Mouse (Mus musculus): ENCODE data around the gene Pllp. TPM values are rescaled to one million over a fixed set of nuclear protein-coding genes. Genes with fewer than 3 reads are reported as not detected.
A peak's percentile ranks its signal among the peaks of the same experiment; 100 is the strongest.

Pllp gene
- 0.29 and 0.57 TPM in 2 replicates for polyA plus RNA-seq (2015; fragmentation: Nextera tagmentation; extraction: Ambion mirVana)

DNA sequence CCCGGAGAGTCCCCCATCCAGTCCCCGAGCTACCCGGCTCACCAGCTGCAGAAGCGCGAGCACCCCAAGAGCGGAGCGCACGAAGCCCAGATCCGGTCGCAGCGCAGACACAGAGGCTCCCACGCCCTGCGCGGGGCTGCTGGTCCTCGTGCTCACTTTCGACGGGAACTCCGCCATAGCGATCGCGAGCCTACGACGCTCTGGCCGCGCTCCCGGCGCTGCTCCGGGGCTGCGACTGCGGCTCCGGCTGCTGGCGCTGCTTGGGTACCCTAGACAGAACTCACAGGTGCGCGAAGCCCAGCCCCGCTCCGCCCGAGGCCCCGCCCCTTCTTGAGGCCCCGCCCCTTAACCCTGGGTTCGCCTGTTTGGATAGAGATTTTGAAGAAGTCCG lies at the start of gene Pllp:
Pllp (minus strand) TSS at position 285 of the 391 bp plus-strand sequence.
- ATAC-seq (replicated peaks; ENCODE audit: extremely low read depth, insufficient read depth, low FRiP score), result peak; percentile 33; the same call in 1 of the 2 replicates
- peaks cover 56% of the 10 kb centered on the region for H3K27me3 ChIP-seq (ENCODE audit: control insufficient read depth, insufficient read depth, low read length)
- under 1% methylated on average over 41 of the region's 41 CpGs for WGBS

DNA sequence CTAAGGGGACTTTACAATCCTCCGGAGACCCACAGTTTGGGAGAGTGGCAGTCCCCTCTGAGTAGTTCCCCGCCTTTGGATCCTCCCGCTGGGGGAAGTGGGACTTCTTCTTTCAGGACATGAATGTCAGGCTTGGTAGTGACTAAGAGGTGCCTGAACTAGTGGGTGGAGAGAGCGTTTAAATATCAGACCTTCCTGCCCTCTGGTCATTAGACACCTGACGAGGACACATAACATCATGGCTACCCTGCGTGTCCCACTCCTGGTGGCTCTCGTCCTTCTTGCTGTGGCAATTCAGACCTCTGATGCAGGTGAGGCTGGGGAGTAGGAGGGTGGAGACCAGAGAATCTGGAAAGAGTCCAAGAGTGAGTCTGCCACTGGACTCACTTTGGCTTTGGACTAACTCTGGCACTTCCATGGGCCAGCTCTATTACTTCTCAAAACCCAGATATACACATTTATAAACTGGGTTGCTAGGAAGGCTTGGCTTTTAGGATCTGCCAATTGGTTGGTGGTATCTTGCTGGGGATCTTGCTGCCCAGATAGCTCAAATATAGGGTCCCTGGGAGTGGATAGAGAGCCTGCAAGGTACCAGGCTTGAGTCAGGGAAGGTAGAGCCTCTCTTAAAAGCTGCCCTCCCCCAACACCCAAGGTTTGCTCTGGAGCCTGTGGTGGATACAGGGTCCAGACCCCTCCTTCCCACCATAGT lies 49.6 kb upstream of the Pllp start, which contains the start of gene Ccl22:
Ccl22 (plus strand) TSS at position 115 of the 709 bp plus-strand sequence.
- WGBS, result 82% methylated on average over 7 of the region's 7 CpGs

More for the DNA sequence above, at the start of gene Pllp:
- no peaks in the 10 kb centered on the region for H3K36me3 ChIP-seq (ENCODE audit: control insufficient read depth, insufficient read depth)
- H3K4me3 ChIP-seq (ENCODE audit: low read length), result peak within 1 kb of the TSS; percentile 43
- H3K9ac ChIP-seq (ENCODE audit: low read length), result no peak within 1 kb of the TSS
- H3K4me1 ChIP-seq (ENCODE audit: control insufficient read depth, insufficient read depth, low read length), result 0 out of 2 replicates have a peak, but pooled peaks cover 4% of the 10 kb centered on the region
- H3K27ac ChIP-seq (ENCODE audit: low read length), result no peak within 1 kb of the TSS
- peak within 1 kb of the TSS; percentile 65 for H3K4me2 ChIP-seq (ENCODE audit: low read depth, low read length)
- H3K9me3 ChIP-seq (replicated peaks; ENCODE audit: control insufficient read depth, low read length), result no peaks in the 10 kb centered on the region

DNA sequence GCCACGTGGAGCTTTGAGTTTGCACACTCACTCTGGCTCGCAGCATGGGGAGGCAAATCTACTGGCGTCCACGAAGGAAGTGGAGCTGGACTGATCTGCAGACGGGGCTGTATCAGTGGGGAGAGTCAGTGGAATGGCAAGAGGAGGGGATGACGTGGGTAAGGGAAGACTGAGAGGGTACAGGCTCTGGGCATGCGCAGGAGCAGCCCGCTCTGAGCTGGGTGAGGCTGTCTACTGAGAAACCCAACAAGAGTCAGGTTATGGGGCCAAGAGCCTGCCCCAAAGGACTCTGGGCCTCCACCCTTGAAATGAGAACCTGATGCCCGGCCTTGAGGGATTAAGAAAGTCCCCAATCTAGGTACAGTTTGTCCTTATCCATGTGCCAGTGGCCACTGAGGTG lies 48.9 kb upstream of the Pllp start:
- Histone ChIP-seq H3K9ac (ENCODE audit: low read length) (no peak overlapping the region), H3K27me3 (ENCODE audit: control insufficient read depth, insufficient read depth, low read length) (no peaks in the 10 kb centered on the region), H3K4me1 (ENCODE audit: control insufficient read depth, insufficient read depth, low read length) (no peaks in the 10 kb centered on the region), H3K4me3 (ENCODE audit: low read length) (no peak overlapping the region), H3K27ac (ENCODE audit: low read length) (no peak overlapping the region), H3K4me2 (ENCODE audit: low read depth, low read length) (no peak overlapping the region), H3K9me3 (replicated peaks; ENCODE audit: control insufficient read depth, low read length) (0 out of 2 replicates have a peak, but pooled peaks cover 2% of the 10 kb centered on the region), H3K36me3 (ENCODE audit: control insufficient read depth, insufficient read depth) (no peaks in the 10 kb centered on the region)
- WGBS, result 71% methylated on average over 9 of the region's 9 CpGs
- ATAC-seq (replicated peaks; ENCODE audit: extremely low read depth, insufficient read depth, low FRiP score), result no peak

More for the DNA sequence above, 49.6 kb upstream of the Pllp start, which contains the start of gene Ccl22:
- ATAC-seq (replicated peaks; ENCODE audit: extremely low read depth, insufficient read depth, low FRiP score), result no peak
- H3K36me3 ChIP-seq (ENCODE audit: control insufficient read depth, insufficient read depth), result no peaks in the 10 kb centered on the region
- H3K27me3 ChIP-seq (ENCODE audit: control insufficient read depth, insufficient read depth, low read length), result no peaks in the 10 kb centered on the region
- H3K4me2 ChIP-seq (ENCODE audit: low read depth, low read length), result no peak within 1 kb of the TSS
- H3K4me3 ChIP-seq (ENCODE audit: low read length), result no peak within 1 kb of the TSS
- H3K4me1 ChIP-seq (ENCODE audit: control insufficient read depth, insufficient read depth, low read length), result no peaks in the 10 kb centered on the region
- H3K27ac ChIP-seq (ENCODE audit: low read length), result no peak within 1 kb of the TSS
- H3K9me3 ChIP-seq (replicated peaks; ENCODE audit: control insufficient read depth, low read length), result no peaks in the 10 kb centered on the region
- no peak within 1 kb of the TSS for H3K9ac ChIP-seq (ENCODE audit: low read length)

DNA sequence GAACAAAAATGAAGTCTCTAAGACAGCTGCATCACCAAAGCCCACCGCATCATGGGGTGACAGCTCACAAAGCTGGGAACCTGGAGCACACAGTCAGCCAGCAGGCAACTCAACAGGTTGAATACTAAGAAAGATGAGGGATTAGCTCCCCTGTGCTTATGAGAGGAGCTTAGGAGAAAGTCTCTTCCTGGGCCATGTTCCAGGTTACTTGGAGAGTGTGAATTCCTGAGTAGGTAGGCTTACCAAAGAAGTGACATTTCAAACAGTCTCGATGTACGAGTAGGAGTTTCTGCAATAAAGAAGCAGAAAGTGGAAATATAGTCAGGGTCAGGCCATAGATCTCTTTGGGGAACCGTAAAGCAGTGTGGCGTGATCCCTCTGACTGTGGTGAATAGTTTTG lies 48.4 kb upstream of the Pllp start:
- no peak for ATAC-seq (replicated peaks; ENCODE audit: extremely low read depth, insufficient read depth, low FRiP score)
- no peak overlapping the region for H3K4me2 ChIP-seq (ENCODE audit: low read depth, low read length)
- H3K4me1 ChIP-seq (ENCODE audit: control insufficient read depth, insufficient read depth, low read length), result no peaks in the 10 kb centered on the region
- 81% methylated on average over 5 of the region's 5 CpGs for WGBS
- H3K9ac ChIP-seq (ENCODE audit: low read length), result no peak overlapping the region
- H3K9me3 ChIP-seq (replicated peaks; ENCODE audit: control insufficient read depth, low read length), result 0 out of 2 replicates have a peak, but pooled peaks cover 2% of the 10 kb centered on the region
- H3K4me3 ChIP-seq (ENCODE audit: low read length), result no peak overlapping the region
- H3K27me3 ChIP-seq (ENCODE audit: control insufficient read depth, insufficient read depth, low read length), result no peaks in the 10 kb centered on the region
- H3K27ac ChIP-seq (ENCODE audit: low read length), result no peak overlapping the region
- H3K36me3 ChIP-seq (ENCODE audit: control insufficient read depth, insufficient read depth), result no peaks in the 10 kb centered on the region

DNA sequence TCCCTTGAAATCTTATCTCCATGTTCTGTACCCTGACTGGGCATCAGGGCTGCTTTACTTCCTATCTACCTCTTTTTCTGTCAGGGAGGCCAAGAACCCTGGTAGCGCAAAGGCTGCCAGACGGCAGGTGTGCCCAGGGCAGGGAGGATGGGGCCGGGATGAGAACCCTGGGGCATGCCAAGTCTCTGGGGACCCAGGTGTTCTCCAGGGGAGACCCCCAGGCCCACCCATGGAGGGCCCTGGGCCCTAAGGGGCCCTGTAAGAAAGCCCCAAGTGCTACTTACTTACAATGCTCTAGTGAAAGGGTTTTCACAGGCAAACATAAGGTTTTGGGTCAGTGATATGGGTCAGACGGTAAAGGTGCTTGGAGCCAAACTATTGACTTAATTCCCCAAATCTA lies 45.6 kb upstream of the Pllp start:
- Histone ChIP-seq H3K9me3 (replicated peaks; ENCODE audit: control insufficient read depth, low read length) (0 out of 2 replicates have a peak, but pooled peaks cover 2% of the 10 kb centered on the region), H3K9ac (ENCODE audit: low read length) (no peak overlapping the region), H3K4me1 (ENCODE audit: control insufficient read depth, insufficient read depth, low read length) (no peaks in the 10 kb centered on the region), H3K4me3 (ENCODE audit: low read length) (no peak overlapping the region), H3K27me3 (ENCODE audit: control insufficient read depth, insufficient read depth, low read length) (no peaks in the 10 kb centered on the region), H3K36me3 (ENCODE audit: control insufficient read depth, insufficient read depth) (no peaks in the 10 kb centered on the region), H3K27ac (ENCODE audit: low read length) (no peak overlapping the region), H3K4me2 (ENCODE audit: low read depth, low read length) (no peak overlapping the region)
- WGBS, result 89% methylated on average over 4 of the region's 4 CpGs
- no peak for ATAC-seq (replicated peaks; ENCODE audit: extremely low read depth, insufficient read depth, low FRiP score)

DNA sequence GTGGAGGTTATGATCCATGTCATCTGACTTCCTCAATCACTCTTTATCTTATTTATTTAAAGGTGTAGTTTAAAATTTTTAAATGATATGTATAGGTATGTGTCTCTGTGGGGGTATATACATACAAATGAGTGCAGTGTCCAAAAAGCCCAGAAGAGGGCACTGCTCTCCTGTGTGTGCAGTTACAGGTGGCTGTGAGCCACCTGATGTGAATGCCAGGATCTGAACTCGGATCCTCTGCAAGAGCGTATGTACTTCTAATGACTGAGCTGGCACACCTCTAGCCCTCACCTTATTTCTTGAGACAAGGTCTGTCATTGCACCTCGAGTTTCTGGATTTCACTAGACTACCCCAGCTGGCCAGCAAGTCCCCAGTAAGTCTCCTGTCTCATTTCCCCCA lies 44.5 kb upstream of the Pllp start:
- Histone ChIP-seq H3K36me3 (ENCODE audit: control insufficient read depth, insufficient read depth) (no peaks in the 10 kb centered on the region), H3K9ac (ENCODE audit: low read length) (no peak overlapping the region), H3K27me3 (ENCODE audit: control insufficient read depth, insufficient read depth, low read length) (no peaks in the 10 kb centered on the region), H3K4me3 (ENCODE audit: low read length) (no peak overlapping the region), H3K9me3 (replicated peaks; ENCODE audit: control insufficient read depth, low read length) (0 out of 2 replicates have a peak, but pooled peaks cover 2% of the 10 kb centered on the region), H3K27ac (ENCODE audit: low read length) (no peak overlapping the region), H3K4me1 (ENCODE audit: control insufficient read depth, insufficient read depth, low read length) (peaks cover 6% of the 10 kb centered on the region; the same call in 1 of the 2 replicates), H3K4me2 (ENCODE audit: low read depth, low read length) (no peak overlapping the region)
- WGBS, result 86% methylated on average over 3 of the region's 3 CpGs
- ATAC-seq (replicated peaks; ENCODE audit: extremely low read depth, insufficient read depth, low FRiP score), result no peak

GRCm38 (mm10) chr8:94739829-94740228 lies 43.8 kb upstream of the Pllp start:
- H3K27me3 ChIP-seq (ENCODE audit: control insufficient read depth, insufficient read depth, low read length), result no peaks in the 10 kb centered on the region
- H3K9ac ChIP-seq (ENCODE audit: low read length), result no peak overlapping the region
- H3K4me1 ChIP-seq (ENCODE audit: control insufficient read depth, insufficient read depth, low read length), result peaks cover 6% of the 10 kb centered on the region; the same call in 1 of the 2 replicates
- H3K36me3 ChIP-seq (ENCODE audit: control insufficient read depth, insufficient read depth), result no peaks in the 10 kb centered on the region
- ATAC-seq (replicated peaks; ENCODE audit: extremely low read depth, insufficient read depth, low FRiP score), result no peak
- H3K9me3 ChIP-seq (replicated peaks; ENCODE audit: control insufficient read depth, low read length), result 0 out of 2 replicates have a peak, but pooled peaks cover 2% of the 10 kb centered on the region
- H3K4me3 ChIP-seq (ENCODE audit: low read length), result no peak overlapping the region
- 79% methylated on average over 6 of the region's 6 CpGs for whole genome bisulfite sequencing
- no peak overlapping the region for H3K27ac ChIP-seq (ENCODE audit: low read length)
- H3K4me2 ChIP-seq (ENCODE audit: low read depth, low read length), result no peak overlapping the region

DNA sequence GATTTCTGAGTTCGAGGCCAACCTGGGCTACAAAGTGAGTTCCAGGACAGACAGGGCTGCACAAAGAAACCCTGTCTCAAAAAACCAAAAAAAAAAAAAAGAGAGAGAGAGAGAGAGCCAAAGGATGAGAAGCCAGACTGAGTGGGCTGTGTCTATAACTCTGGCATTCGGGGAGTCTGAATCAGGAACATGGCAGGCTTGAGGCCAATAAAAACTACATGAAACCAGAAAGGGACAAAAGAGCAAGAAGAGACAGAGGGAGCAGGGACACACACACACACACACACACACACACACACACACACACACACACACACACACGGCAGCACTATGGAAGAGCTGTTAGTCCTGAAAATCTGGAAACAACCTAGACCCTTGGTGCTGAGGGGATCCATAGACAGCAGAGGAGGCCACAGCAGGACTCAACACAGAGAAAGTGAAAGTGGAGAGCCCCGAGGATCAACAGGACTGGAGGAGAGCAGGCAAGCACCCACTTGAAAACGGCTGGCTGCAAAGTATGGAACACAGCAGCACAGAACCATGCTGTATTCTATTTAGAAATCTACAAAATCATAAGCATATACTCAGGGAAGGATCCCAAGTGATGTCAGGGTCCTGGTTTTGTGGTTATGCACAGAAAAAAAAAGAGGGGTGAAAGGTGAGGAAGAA lies 39.5 kb upstream of the Pllp start:
- H3K27me3 ChIP-seq (ENCODE audit: control insufficient read depth, insufficient read depth, low read length), result no peaks in the 10 kb centered on the region
- 54% methylated on average over 5 of the region's 5 CpGs for WGBS
- 0 out of 2 replicates have a peak overlapping the region, but pooled peaks have one; percentile 10 for H3K4me3 ChIP-seq (ENCODE audit: low read length)
- peak overlapping the region; percentile 49 for H3K4me2 ChIP-seq (ENCODE audit: low read depth, low read length)
- no peak overlapping the region for H3K27ac ChIP-seq (ENCODE audit: low read length)
- peaks cover 6% of the 10 kb centered on the region; the same call in 1 of the 2 replicates for H3K4me1 ChIP-seq (ENCODE audit: control insufficient read depth, insufficient read depth, low read length)
- H3K36me3 ChIP-seq (ENCODE audit: control insufficient read depth, insufficient read depth), result no peaks in the 10 kb centered on the region
- no peak overlapping the region for H3K9ac ChIP-seq (ENCODE audit: low read length)
- ATAC-seq (replicated peaks; ENCODE audit: extremely low read depth, insufficient read depth, low FRiP score), result no peak; the same call in 1 of the 2 replicates
- 0 out of 2 replicates have a peak, but pooled peaks cover 1% of the 10 kb centered on the region for H3K9me3 ChIP-seq (replicated peaks; ENCODE audit: control insufficient read depth, low read length)
